Mouse (Mus musculus) liver, postnatal 0 days (tissue): ENCODE data around the gene Cav3.

ENCODE experiments used
- CTCF ChIP-seq: sonication (generic); IDR thresholded peaks from 2 replicates; pipeline ENCODE4 v1.5.1; 2016; ENCODE audit warnings: antibody characterized with exemption, low read depth
- EP300 ChIP-seq: IDR thresholded peaks from 2 replicates; pipeline ENCODE4 v1.6.1; 2016; ENCODE audit warnings: antibody characterized with exemption, low read depth, mild to moderate bottlenecking

DNA sequence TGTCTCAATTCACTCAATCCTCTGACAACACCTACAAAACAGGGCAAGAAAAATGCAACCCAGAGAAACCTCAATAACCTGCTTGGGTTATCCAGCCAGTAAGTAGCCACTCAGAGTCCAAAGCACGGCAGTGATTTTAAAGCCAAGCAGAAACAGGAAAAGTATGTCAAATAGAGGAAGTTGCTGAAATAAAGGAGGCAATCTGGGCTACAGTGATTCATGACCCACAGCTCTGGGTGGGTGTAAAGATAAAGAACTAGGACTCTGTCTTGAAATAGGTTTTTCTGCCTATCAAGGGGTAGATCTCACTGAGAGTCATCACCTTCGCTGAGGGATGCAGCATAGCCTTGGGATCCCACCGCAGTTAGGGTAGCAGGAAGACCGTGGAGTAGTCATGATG, 12.3 kb downstream of the Cav3 start:
- no peak for TF ChIP-seq CTCF
- TF ChIP-seq EP300: no peak
